Mouse (Mus musculus) heart, adult 2 months (tissue): Measurements from ENCODE around the gene Gm20379. TPM values are rescaled to one million over a fixed set of nuclear protein-coding genes. Genes with fewer than 3 reads are reported as not detected.
A peak's percentile ranks its signal among the peaks of the same experiment; 100 is the strongest.

Source experiments
- DNase-seq, 2 experiments: peaks; one replicate each; pipeline ENCODE4 v3.0.0; 2021
- H3K27ac ChIP-seq: fragments of 200-600 bp; 2 replicates; pipeline ENCODE4 v1.8.1; 2022
- H3K27me3 ChIP-seq: fragments of 200-500 bp; 2 replicates; pipeline ENCODE4 v1.6.1; 2012; ENCODE audit warnings: mild to moderate bottlenecking, low read length, inconsistent platforms, mixed read lengths; ENCODE audit not compliant: control insufficient read depth, insufficient read depth
- H3K36me3 ChIP-seq: fragments of 200-500 bp; 2 replicates; pipeline ENCODE4 v1.6.1; 2012; ENCODE audit warnings: low read length, inconsistent platforms; ENCODE audit not compliant: control insufficient read depth, insufficient read depth
- H3K4me1 ChIP-seq: fragments of 200-500 bp; 2 replicates; pipeline ENCODE4 v1.6.1; 2011; ENCODE audit warnings: low read length; ENCODE audit not compliant: control insufficient read depth, insufficient read depth
- H3K4me3 ChIP-seq: fragments of 200-600 bp; 2 replicates; pipeline ENCODE4 v1.8.1; 2022
- H3K79me2 ChIP-seq: fragments of 200-500 bp; replicated peaks from 2 replicates; pipeline ENCODE4 v1.6.1; 2012; ENCODE audit warnings: mild to moderate bottlenecking, inconsistent platforms, low read length, moderate library complexity, mixed read lengths; ENCODE audit not compliant: control insufficient read depth, insufficient read depth
- H3K9ac ChIP-seq: fragments of 200-500 bp; 2 replicates; pipeline ENCODE4 v1.6.1; 2012; ENCODE audit warnings: low read depth, mild to moderate bottlenecking, control low read depth, inconsistent platforms, low read length, mixed read lengths
- CTCF ChIP-seq: fragments of 200-600 bp; IDR thresholded peaks from 2 replicates; pipeline ENCODE4 v1.8.1; 2022; ENCODE audit warnings: antibody characterized with exemption, mild to moderate bottlenecking, moderate library complexity
- EP300 ChIP-seq: fragments of 200-500 bp; IDR thresholded peaks from 2 replicates; pipeline ENCODE4 v1.6.1; 2011; ENCODE audit warnings: low read depth, low read length, control low read depth; ENCODE audit not compliant: insufficient read depth
- POLR2A ChIP-seq: fragments of 200-500 bp; IDR thresholded peaks from 2 replicates; pipeline ENCODE4 v1.6.1; 2011; ENCODE audit warnings: mild to moderate bottlenecking, low read depth, low read length, control low read depth; ENCODE audit not compliant: insufficient read depth
- WGBS: fragments of 180-500 bp; shearing (Covaris S2); methylation state at CpG from one replicate; pipeline ENCODE4 v1.1.7; 2018; 5-methylcytosine and 5-hydroxymethylcytosine counted together
- intact Hi-C: fragments of 180-260 bp; cut with DNase I; formaldehyde crosslinking; loops from one replicate; pipeline ENCODE4 v1.15.1; 2025
- long read RNA-seq: library from polyadenylated mRNA; stranded (forward); transcript quantifications from one replicate; pipeline ENCODE4 v2.0.0, GENCODE M21; 2021
- polyA plus RNA-seq: library from polyadenylated mRNA; depleted of rRNA; stranded (reverse); fragments of >200 nt; gene quantifications from 2 replicates; pipeline ENCODE4 v1.2.3, GENCODE M21; 2012; rRNA removed
- total RNA-seq, 2 experiments: library from RNA; stranded (reverse); gene quantifications; 2 replicates each; pipeline ENCODE4 v1.2.3; 2021

Gm20379 gene
- total RNA-seq (not detected), polyA plus RNA-seq (not detected in 2 replicates)
- long read RNA-seq, result 0 reads

DNA sequence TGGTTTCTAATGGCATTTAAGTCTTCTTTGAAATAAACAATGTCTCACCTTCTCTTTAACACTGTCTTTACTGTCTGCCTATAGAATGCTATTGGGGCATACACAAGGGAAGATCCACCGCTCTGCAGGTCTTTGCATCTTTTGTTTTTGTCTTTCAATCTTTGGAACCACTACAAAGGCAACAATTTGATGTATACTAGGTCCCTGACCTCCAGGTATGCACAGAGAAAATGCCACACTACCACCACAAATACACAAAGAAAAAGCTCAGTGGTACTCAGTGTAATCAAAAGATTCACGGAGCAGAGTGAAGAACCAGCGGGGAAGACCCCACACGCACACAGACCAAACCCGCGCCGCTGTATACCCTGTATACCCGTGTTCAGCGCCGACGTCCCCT, at the start of gene Gm20379:
TSS of gene Gm20379 (plus strand) at position 301 of the 400 bp plus-strand sequence.
- H3K9ac ChIP-seq, result no peak within 1 kb of the TSS
- no peaks in the 10 kb centered on the region for H3K4me1 ChIP-seq
- no peak within 1 kb of the TSS for H3K4me3 ChIP-seq
- H3K79me2 ChIP-seq, result no peaks in the 10 kb centered on the region
- H3K36me3 ChIP-seq, result no peaks in the 10 kb centered on the region
- TF ChIP-seq CTCF (no peak), POLR2A (no peak), EP300 (no peak)
- H3K27me3 ChIP-seq, result no peaks in the 10 kb centered on the region
- no peak for DNase-seq
- intact Hi-C loops, result no loop called here
- WGBS, result 98% methylated on average over 11 of the region's 11 CpGs
- H3K27ac ChIP-seq, result no peak within 1 kb of the TSS

DNA sequence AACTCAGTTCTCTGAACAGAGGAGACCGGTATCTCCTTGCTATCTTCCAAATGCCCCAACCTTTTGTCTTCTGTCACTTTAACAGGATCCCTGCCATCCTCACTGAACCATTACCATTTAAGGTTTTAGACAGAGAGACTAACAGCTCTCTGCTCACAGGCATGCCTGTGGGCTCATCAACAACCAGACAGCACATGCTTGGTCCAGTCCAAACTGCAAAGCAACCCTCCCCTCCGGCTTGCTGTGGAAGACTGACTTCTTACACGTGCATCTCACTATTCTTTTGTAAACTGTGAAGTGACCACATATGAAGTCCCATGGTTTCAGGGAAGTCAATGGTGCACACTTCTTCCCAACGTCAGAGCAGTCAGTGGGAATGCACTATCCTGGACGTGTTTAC, 44.5 kb upstream of the Gm20379 start:
- no peak for TF ChIP-seq POLR2A
- no peak for TF ChIP-seq CTCF
- TF ChIP-seq EP300, result no peak
- no peak for DNase-seq
- no peaks in the 10 kb centered on the region for H3K4me1 ChIP-seq
- H3K36me3 ChIP-seq, result no peaks in the 10 kb centered on the region; the same call in 1 of the 2 replicates
- H3K27ac ChIP-seq, result no peak overlapping the region
- H3K4me3 ChIP-seq, result no peak overlapping the region
- 64% methylated on average over 5 of the region's 5 CpGs for WGBS
- no peak overlapping the region for H3K9ac ChIP-seq
- H3K27me3 ChIP-seq, result no peaks in the 10 kb centered on the region
- intact Hi-C loops, result no loop called here
- no peaks in the 10 kb centered on the region for H3K79me2 ChIP-seq

DNA sequence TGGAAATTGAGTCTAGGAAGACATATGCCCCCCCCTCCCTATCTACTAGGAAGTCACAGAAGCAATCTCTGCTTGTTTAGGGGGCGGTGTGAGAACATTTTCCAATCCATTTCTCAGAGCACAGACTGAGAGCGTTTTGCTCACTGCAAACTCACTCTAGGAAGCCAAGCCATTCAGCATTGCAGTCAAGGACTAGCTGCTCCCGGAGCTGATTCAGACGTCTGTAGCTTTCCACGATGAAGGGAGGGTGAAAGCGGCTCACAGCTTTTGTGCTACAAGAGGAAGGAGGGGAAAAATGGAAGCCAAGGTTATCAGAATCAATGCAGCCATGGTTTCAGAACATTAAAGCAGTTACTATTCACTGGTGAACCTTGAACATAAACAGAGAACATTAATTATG, 42.2 kb upstream of the Gm20379 start:
- H3K4me3 ChIP-seq, result no peak overlapping the region
- WGBS, result 71% methylated on average over 6 of the region's 6 CpGs
- no peak overlapping the region for H3K9ac ChIP-seq
- no peak overlapping the region for H3K27ac ChIP-seq
- no peak for TF ChIP-seq POLR2A
- TF ChIP-seq EP300, result no peak
- no peaks in the 10 kb centered on the region for H3K27me3 ChIP-seq
- H3K79me2 ChIP-seq, result no peaks in the 10 kb centered on the region
- no peak for DNase-seq
- intact Hi-C loops, result no loop called here
- H3K36me3 ChIP-seq, result no peaks in the 10 kb centered on the region
- no peaks in the 10 kb centered on the region for H3K4me1 ChIP-seq

DNA sequence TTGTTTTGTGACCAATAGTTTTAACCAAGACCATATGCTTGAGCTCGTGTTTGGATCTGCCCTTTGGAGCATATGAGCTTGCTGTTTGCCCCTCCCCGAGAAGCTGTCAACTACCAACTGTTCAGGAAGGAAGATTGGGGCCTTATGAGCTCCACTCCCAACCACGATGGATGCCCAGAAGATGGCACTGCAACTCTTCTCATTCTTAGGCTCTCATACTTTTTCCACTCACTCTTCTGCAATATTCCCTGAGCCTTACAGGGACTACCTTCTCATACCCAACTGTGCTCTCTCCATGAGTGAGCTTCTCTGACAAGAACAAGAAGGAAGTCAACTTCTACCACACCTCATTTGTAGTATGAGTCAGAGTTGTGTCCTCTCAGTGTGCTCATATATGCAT, 38.7 kb upstream of the Gm20379 start:
- Histone ChIP-seq H3K79me2 (no peaks in the 10 kb centered on the region), H3K27ac (no peak overlapping the region), H3K4me3 (no peak overlapping the region), H3K9ac (no peak overlapping the region), H3K4me1 (no peaks in the 10 kb centered on the region), H3K27me3 (no peaks in the 10 kb centered on the region), H3K36me3 (no peaks in the 10 kb centered on the region)
- no peak for DNase-seq
- intact Hi-C loops, result no loop called here
- no peak for TF ChIP-seq EP300
- peak; percentile 34; the same call in 1 of the 2 replicates for TF ChIP-seq CTCF
- TF ChIP-seq POLR2A, result no peak
- 84% methylated on average over 3 of the region's 3 CpGs for WGBS

DNA sequence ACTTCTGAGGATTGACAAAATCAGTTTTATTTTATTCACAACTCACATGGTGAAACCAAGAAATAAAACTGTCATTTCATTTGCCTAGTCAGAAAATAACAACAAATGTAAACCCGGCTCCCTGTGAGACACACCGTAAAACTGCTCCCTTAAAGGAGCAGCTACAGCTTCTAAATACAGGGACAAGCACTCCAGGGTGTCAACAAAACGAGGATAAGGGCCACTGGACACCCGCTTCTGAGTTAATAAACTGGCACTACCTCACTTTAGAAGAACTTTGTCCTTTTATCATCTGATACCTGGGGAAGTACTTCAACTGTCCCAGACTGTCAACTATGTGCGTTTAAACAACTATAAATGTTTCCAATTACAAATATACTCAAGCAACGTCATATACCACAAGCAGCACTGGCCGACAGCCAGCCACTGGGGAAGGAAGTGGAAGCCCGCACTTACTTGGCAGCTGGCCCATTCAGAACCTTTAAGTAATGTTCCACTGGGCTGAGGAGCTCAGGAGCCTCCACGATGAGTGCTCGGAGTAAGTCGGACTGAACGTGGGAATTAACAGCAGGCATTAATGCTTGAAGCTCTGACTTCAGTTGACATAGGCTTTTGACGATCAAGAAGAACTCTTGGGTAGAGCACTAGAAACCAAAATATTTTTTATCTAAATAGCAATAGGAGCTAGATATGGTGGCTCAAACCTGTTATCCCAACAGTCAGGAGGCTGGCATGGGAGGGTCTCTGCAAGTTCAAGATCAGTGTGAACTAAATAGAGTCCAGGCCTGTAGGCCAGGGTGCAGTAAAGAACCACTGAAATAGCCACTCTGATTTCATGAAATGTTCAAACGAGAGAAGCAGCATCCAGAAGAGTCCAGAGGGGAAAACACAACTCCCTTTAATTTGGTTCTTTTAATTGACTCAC, 31.2 kb upstream of the Gm20379 start:
- H3K79me2 ChIP-seq, result no peaks in the 10 kb centered on the region
- TF ChIP-seq POLR2A (no peak), EP300 (no peak), CTCF (no peak)
- H3K4me1 ChIP-seq, result 0 out of 2 replicates have a peak, but pooled peaks cover 1% of the 10 kb centered on the region
- H3K27me3 ChIP-seq, result no peaks in the 10 kb centered on the region
- peak; percentile 67 to 73 for DNase-seq
- H3K27ac ChIP-seq, result no peak overlapping the region; the same call in 1 of the 2 replicates
- 14% methylated on average over 14 of the region's 14 CpGs for WGBS
- H3K4me3 ChIP-seq, result no peak overlapping the region
- no peak overlapping the region for H3K9ac ChIP-seq
- intact Hi-C loops, result no loop called here
- H3K36me3 ChIP-seq, result no peaks in the 10 kb centered on the region; the same call in 1 of the 2 replicates

DNA sequence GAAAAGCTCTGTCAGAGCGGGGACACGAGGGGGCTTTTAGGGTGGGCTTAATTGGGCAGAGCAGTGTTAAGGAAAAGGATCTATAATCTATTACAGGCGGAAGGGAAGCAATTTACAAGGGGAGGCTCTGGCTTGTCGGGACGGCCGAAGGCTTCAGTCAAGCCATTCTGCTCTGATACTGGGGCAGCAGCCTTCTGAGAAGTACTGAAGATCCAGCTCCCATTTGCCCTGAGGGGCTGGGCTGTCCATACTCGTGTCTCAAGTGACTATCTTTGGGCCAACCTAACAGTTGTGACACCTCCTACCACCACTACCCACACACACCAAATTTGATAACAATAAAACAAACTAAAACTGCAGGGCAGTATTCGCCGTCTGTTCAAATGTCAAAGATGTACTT, 30.5 kb upstream of the Gm20379 start:
- Histone ChIP-seq H3K9ac (no peak overlapping the region), H3K4me1 (0 out of 2 replicates have a peak, but pooled peaks cover 1% of the 10 kb centered on the region), H3K27me3 (no peaks in the 10 kb centered on the region), H3K27ac (no peak overlapping the region), H3K4me3 (no peak overlapping the region), H3K36me3 (no peaks in the 10 kb centered on the region; the same call in 1 of the 2 replicates), H3K79me2 (no peaks in the 10 kb centered on the region)
- intact Hi-C loops, result no loop called here
- DNase-seq, result no peak
- TF ChIP-seq CTCF, result no peak
- no peak for TF ChIP-seq POLR2A
- no peak for TF ChIP-seq EP300
- WGBS, result 95% methylated on average over 9 of the region's 9 CpGs
